Mouse (Mus musculus) ES-E14 (cell line): ENCODE data around the gene Tmem268.

Experiments used
- CHD2 ChIP-seq: IDR thresholded peaks from 2 replicates; pipeline ENCODE4 v1.6.1; 2014; ENCODE audit warnings: mild to moderate bottlenecking, low read depth, low read length, inconsistent platforms
- MAFK ChIP-seq: IDR thresholded peaks from 2 replicates; pipeline ENCODE4 v1.6.1; 2014; ENCODE audit warnings: mild to moderate bottlenecking, low read depth, low read length, inconsistent platforms; ENCODE audit not compliant: insufficient read depth
- ZC3H11A ChIP-seq: IDR thresholded peaks from 2 replicates; pipeline ENCODE4 v1.6.1; 2012; ENCODE audit warnings: low read depth, mild to moderate bottlenecking, inconsistent platforms, low read length, borderline replicate concordance
- ZNF384 ChIP-seq: IDR thresholded peaks from 2 replicates; pipeline ENCODE4 v1.6.1; 2012; ENCODE audit warnings: low read depth, low read length, inconsistent platforms

DNA sequence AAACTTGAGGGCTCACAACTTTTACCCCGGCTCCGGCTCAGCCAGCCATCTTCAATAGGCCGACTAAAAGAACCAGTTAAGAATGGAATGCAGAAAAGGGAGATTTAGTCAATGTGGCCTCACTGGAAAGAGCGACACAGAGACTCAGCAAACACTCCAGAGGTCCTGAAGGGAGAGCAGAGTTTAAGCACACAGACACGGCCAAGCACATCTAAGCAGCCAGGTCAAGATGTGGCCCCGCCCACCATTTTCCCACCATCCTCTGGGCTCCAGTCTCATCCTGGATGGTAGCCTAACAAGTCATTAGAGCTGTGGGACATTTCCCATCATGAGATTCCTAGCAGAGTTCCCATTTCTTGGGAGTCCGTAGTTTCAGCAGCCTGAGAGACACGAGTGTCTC lies 10.7 kb downstream of the Tmem268 start:
- no peak for TF ChIP-seq ZC3H11A
- no peak for TF ChIP-seq MAFK
- TF ChIP-seq ZNF384 = no peak
- TF ChIP-seq CHD2 = no peak
